Mouse (Mus musculus): ENCODE measurements around the gene Gabbr2.

GRCm38 (mm10) chr4:46987809-46988208 lies 3.9 kb downstream of the Gabbr2 start:
- TF ChIP-seq CTCF (IDR thresholded peaks at IDR 0.05; ENCODE audit: control insufficient read depth, insufficient read depth, insufficient read length): no peak
- no peak for TF ChIP-seq CEBPB (IDR thresholded peaks at IDR 0.05; ENCODE audit: low read depth)
- no peak for TF ChIP-seq FOSL1 (IDR thresholded peaks at IDR 0.05; ENCODE audit: insufficient read depth, low read length, poor library complexity, severe bottlenecking)

All from C2C12 (cell line).